In genomic region chr19:6459504-6459903, GRCm38 (mm10) we compare ENCODE assay signal across 17 mouse cellular contexts. TPM values are rescaled to one million over a fixed set of nuclear protein-coding genes. Genes with fewer than 3 reads are reported as not detected.
DNase-seq lines count a peak whose midpoint lies in the region.
"Had no signal": no experiment of that assay in that cellular context is flagged by ENCODE, and none has a peak within 500 bp of the region (broad histone marks: within the 10 kb centered on the region; RNA-seq: fewer than 3 reads in every experiment).

No protein-coding gene starts in this region.

- peak; percentile 33 to 73 for DNase-seq in frontal cortex, adult 2 months (ENCODE audit: extremely low spot score in 1 of 2, low spot score in 1 of 2)
- no peak for DNase-seq in frontal cortex, postnatal 14 days (ENCODE audit: low spot score in 2 of 2)
- DNase-seq in right cerebral cortex, postnatal 25 days, result peak; percentile 42
- no peak for DNase-seq in right cerebral cortex, postnatal 10 days (ENCODE audit: low spot score in 2 of 2)
- peak; percentile 20 for DNase-seq in gonadal fat pad, adult 2 months (ENCODE audit: low read depth)
- DNase-seq in kidney, adult 18-20 months, result no peak
- DNase-seq in retina, embryonic 14.5 days (ENCODE audit: low spot score), result no peak
- DNase-seq in ovary, postnatal 36 days (ENCODE audit: low spot score), result no peak
- DNase-seq: B cell, adult 2 months; cerebellum, adult 9-11 months; embryo, embryonic 11 days; forebrain, postnatal 0 days; gastrocnemius, postnatal 10 days; kidney, adult 2 months; kidney, postnatal 14 days; lung, embryonic 14.5 days; thymus, postnatal 25 days had no signal

RNA-seq across cellular contexts. Expression of gene Nrxn2, which starts 41.0 kb away (rescaled TPM):
- 393 and 395 TPM in 2 replicates for polyA plus RNA-seq in frontal cortex, adult 2 months (2012; rRNA removed)
- 1.6 and 1.7 TPM in 2 replicates for polyA plus RNA-seq in gonadal fat pad, adult 2 months (2012; rRNA removed)

Comparison
In these comparisons a context has a peak if more than half of its experiments do, and no peak if none do; other contexts are left out.
1. DNase-seq: peak in frontal cortex, adult 2 months (2 of 2), right cerebral cortex, postnatal 25 days (single experiment) and gonadal fat pad, adult 2 months (single experiment); none in frontal cortex, postnatal 14 days (0 of 2), right cerebral cortex, postnatal 10 days (0 of 2), kidney, adult 18-20 months (single experiment), retina, embryonic 14.5 days (single experiment) and ovary, postnatal 36 days (single experiment).
2. RNA of gene Nrxn2, which starts 41.0 kb away (polyA plus RNA-seq): 393 to 395 TPM in frontal cortex, adult 2 months; 1.6 to 1.7 TPM in gonadal fat pad, adult 2 months; every median in the first group is over 100 times any median in the second.